ENCODE assay signal across 10 mouse cellular contexts in genomic region chr1:74302835-74303234, GRCm38 (mm10). TPM values are rescaled to one million over a fixed set of nuclear protein-coding genes. Genes with fewer than 3 reads are reported as not detected.
DNase-seq lines count a peak whose midpoint lies in the region; ATAC-seq lines count a peak whose summit lies in the region.
"Had no signal": no experiment of that assay in that cellular context is flagged by ENCODE, and none has a peak within 500 bp of the region (broad histone marks: within the 10 kb centered on the region; RNA-seq: fewer than 3 reads in every experiment).

No protein-coding gene starts in this region.

- peak overlapping the region; percentile 65 for H3K4me3 ChIP-seq in heart, embryonic 13.5 days
- peak overlapping the region; percentile 96 for H3K4me3 ChIP-seq in megakaryocyte, embryonic 14.5 days (replicated peaks)
- H3K4me3 ChIP-seq in intestine, embryonic 15.5 days (replicated peaks), result peak overlapping the region; percentile 61
- peak overlapping the region; percentile 75 for H3K4me3 ChIP-seq in stomach, embryonic 15.5 days (replicated peaks)

- WGBS in heart, embryonic 13.5 days, result 74% methylated on average over 2 of the region's 2 CpGs
- WGBS in intestine, embryonic 15.5 days, result 68% methylated on average over 2 of the region's 2 CpGs
- WGBS in stomach, embryonic 15.5 days, result 76% methylated on average over 2 of the region's 2 CpGs

- H3K4me1 ChIP-seq in heart, embryonic 13.5 days, result peaks cover 72% of the 10 kb centered on the region
- H3K4me1 ChIP-seq in megakaryocyte, embryonic 14.5 days, result peaks cover 78% of the 10 kb centered on the region
- H3K4me1 ChIP-seq in intestine, embryonic 15.5 days (replicated peaks), result peaks cover 50% of the 10 kb centered on the region
- peaks cover 32% of the 10 kb centered on the region for H3K4me1 ChIP-seq in stomach, embryonic 15.5 days

- H3K27me3 ChIP-seq in heart, embryonic 13.5 days (replicated peaks), result no peaks in the 10 kb centered on the region
- H3K27me3 ChIP-seq in megakaryocyte, embryonic 14.5 days (replicated peaks), result no peaks in the 10 kb centered on the region
- no peaks in the 10 kb centered on the region for H3K27me3 ChIP-seq in intestine, embryonic 15.5 days (replicated peaks)
- no peaks in the 10 kb centered on the region for H3K27me3 ChIP-seq in stomach, embryonic 15.5 days (replicated peaks)

- intact Hi-C loops in heart, postnatal 10 days (cut with DNase I), result no loop called here

- H3K36me3 ChIP-seq in heart, embryonic 13.5 days, result peaks cover 4% of the 10 kb centered on the region
- H3K36me3 ChIP-seq in megakaryocyte, embryonic 14.5 days (replicated peaks; ENCODE audit: low read length), result peaks cover 50% of the 10 kb centered on the region
- peaks cover 4% of the 10 kb centered on the region; the same call in 1 of the 2 replicates for H3K36me3 ChIP-seq in intestine, embryonic 15.5 days
- H3K36me3 ChIP-seq in stomach, embryonic 15.5 days, result no peaks in the 10 kb centered on the region
- H3K36me3 ChIP-seq: midbrain, embryonic 13.5 days had no signal

- no peaks in the 10 kb centered on the region for H3K9me3 ChIP-seq in heart, embryonic 13.5 days
- peaks cover 5% of the 10 kb centered on the region for H3K9me3 ChIP-seq in megakaryocyte, embryonic 14.5 days
- H3K9me3 ChIP-seq in intestine, embryonic 15.5 days, result no peaks in the 10 kb centered on the region
- no peaks in the 10 kb centered on the region for H3K9me3 ChIP-seq in stomach, embryonic 15.5 days
- H3K9me3 ChIP-seq: midbrain, embryonic 13.5 days had no signal

- no peak for ATAC-seq in heart, embryonic 13.5 days (ENCODE audit: extremely low read depth, insufficient number of reproducible peaks, low FRiP score, low TSS enrichment)
- no peak for ATAC-seq in megakaryocyte, adult 5-6 weeks (ENCODE audit: poor library complexity, severe bottlenecking)
- no peak for ATAC-seq in intestine, embryonic 15.5 days
- ATAC-seq in stomach, embryonic 15.5 days (ENCODE audit: insufficient read depth, low FRiP score, low read depth), result no peak

- DNase-seq in heart, postnatal 10 days, result no peak
- DNase-seq in urinary bladder, postnatal 25 days (ENCODE audit: low spot score), result no peak
- no peak for DNase-seq in right cerebral cortex, postnatal 4 days

- peak overlapping the region; percentile 73 for H3K4me2 ChIP-seq in heart, embryonic 13.5 days
- peak overlapping the region; percentile 71 for H3K4me2 ChIP-seq in intestine, embryonic 15.5 days (replicated peaks)
- H3K4me2 ChIP-seq in stomach, embryonic 15.5 days, result peak overlapping the region; percentile 69

- peak overlapping the region; percentile 88 for H3K9ac ChIP-seq in heart, embryonic 13.5 days
- H3K9ac ChIP-seq in intestine, embryonic 15.5 days, result peak overlapping the region; percentile 34; the same call in 1 of the 2 replicates
- no peak overlapping the region for H3K9ac ChIP-seq in stomach, embryonic 15.5 days

- peak overlapping the region; percentile 88 for H3K27ac ChIP-seq in heart, embryonic 13.5 days (replicated peaks)
- peak overlapping the region; percentile 11; the same call in 1 of the 2 replicates for H3K27ac ChIP-seq in intestine, embryonic 15.5 days
- 0 out of 2 replicates have a peak overlapping the region, but pooled peaks have one; percentile 35 for H3K27ac ChIP-seq in stomach, embryonic 15.5 days
- H3K27ac ChIP-seq: midbrain, embryonic 13.5 days had no signal

RNA-seq across cellular contexts. Expression of gene Tmbim1, which starts 2.6 kb away (rescaled TPM):
- polyA plus RNA-seq in heart, embryonic 13.5 days (2015; fragmentation: Nextera tagmentation; extraction: Ambion mirVana), result 42.0 and 42.7 TPM in 2 replicates
- total RNA-seq in heart, postnatal 10 days (2021), result 10 to 100 TPM; 43.2 to 45.8 TPM
- 128 and 140 TPM in 2 replicates for polyA plus RNA-seq in megakaryocyte, embryonic 14.5 days (2012; ENCODE audit: insufficient read depth, low replicate concordance)
- total RNA-seq in megakaryocyte, adult 5-6 weeks (2015), result 13.6 and 15.5 TPM in 2 replicates
- total RNA-seq in megakaryocyte, adult 5-6 weeks (2017), result 11.3 and 13.8 TPM in 2 replicates
- polyA plus RNA-seq in intestine, embryonic 15.5 days (2015; fragmentation: Nextera tagmentation; extraction: Ambion mirVana), result 54.9 and 64.3 TPM in 2 replicates
- 68.3 and 73.4 TPM in 2 replicates for polyA plus RNA-seq in stomach, embryonic 15.5 days (2015; fragmentation: Nextera tagmentation; extraction: Ambion mirVana)

RNA-seq across cellular contexts. Expression of gene Pnkd, which starts 18.1 kb away (rescaled TPM):
- 227 and 252 TPM in 2 replicates for polyA plus RNA-seq in heart, embryonic 13.5 days (2015; fragmentation: Nextera tagmentation; extraction: Ambion mirVana)
- 100 to 1,000 TPM; 205 to 211 TPM for total RNA-seq in heart, postnatal 10 days (2021)
- 113 and 116 TPM in 2 replicates for polyA plus RNA-seq in megakaryocyte, embryonic 14.5 days (2012; ENCODE audit: insufficient read depth, low replicate concordance)
- total RNA-seq in megakaryocyte, adult 5-6 weeks (2015), result 23.5 and 23.6 TPM in 2 replicates
- 7.7 and 8.9 TPM in 2 replicates for total RNA-seq in megakaryocyte, adult 5-6 weeks (2017)
- polyA plus RNA-seq in intestine, embryonic 15.5 days (2015; fragmentation: Nextera tagmentation; extraction: Ambion mirVana), result 120 and 127 TPM in 2 replicates
- polyA plus RNA-seq in stomach, embryonic 15.5 days (2015; fragmentation: Nextera tagmentation; extraction: Ambion mirVana), result 117 and 124 TPM in 2 replicates

RNA-seq across cellular contexts. Expression of gene Aamp, which starts 18.3 kb away (rescaled TPM):
- 164 and 188 TPM in 2 replicates for polyA plus RNA-seq in heart, embryonic 13.5 days (2015; fragmentation: Nextera tagmentation; extraction: Ambion mirVana)
- total RNA-seq in heart, postnatal 10 days (2021), result 100 to 1,000 TPM; 103 to 109 TPM
- polyA plus RNA-seq in megakaryocyte, embryonic 14.5 days (2012; ENCODE audit: insufficient read depth, low replicate concordance), result 180 and 228 TPM in 2 replicates
- 27.8 and 33.6 TPM in 2 replicates for total RNA-seq in megakaryocyte, adult 5-6 weeks (2015)
- 48.2 and 59.5 TPM in 2 replicates for total RNA-seq in megakaryocyte, adult 5-6 weeks (2017)
- polyA plus RNA-seq in intestine, embryonic 15.5 days (2015; fragmentation: Nextera tagmentation; extraction: Ambion mirVana), result 225 and 244 TPM in 2 replicates
- 229 and 235 TPM in 2 replicates for polyA plus RNA-seq in stomach, embryonic 15.5 days (2015; fragmentation: Nextera tagmentation; extraction: Ambion mirVana)

RNA-seq across cellular contexts. Expression of gene Gpbar1, which starts 24.5 kb away (rescaled TPM):
- 0.36 and 0.64 TPM in 2 replicates for polyA plus RNA-seq in heart, embryonic 13.5 days (2015; fragmentation: Nextera tagmentation; extraction: Ambion mirVana)
- total RNA-seq in heart, postnatal 10 days (2021), result not detected
- polyA plus RNA-seq in megakaryocyte, embryonic 14.5 days (2012; ENCODE audit: insufficient read depth, low replicate concordance), result 0.28 TPM in 1 of 2 replicates, not detected in the other
- not detected in 2 replicates for total RNA-seq in megakaryocyte, adult 5-6 weeks (2015)
- total RNA-seq in megakaryocyte, adult 5-6 weeks (2017), result not detected in 2 replicates
- polyA plus RNA-seq in intestine, embryonic 15.5 days (2015; fragmentation: Nextera tagmentation; extraction: Ambion mirVana), result 3.1 and 3.3 TPM in 2 replicates
- polyA plus RNA-seq in stomach, embryonic 15.5 days (2015; fragmentation: Nextera tagmentation; extraction: Ambion mirVana), result 1.1 and 1.3 TPM in 2 replicates
- total RNA-seq: MEL had no signal

RNA-seq across cellular contexts. Expression of gene Catip, which starts 59.1 kb away (rescaled TPM):
- polyA plus RNA-seq in heart, embryonic 13.5 days (2015; fragmentation: Nextera tagmentation; extraction: Ambion mirVana), result 0.33 and 0.38 TPM in 2 replicates
- under 1 TPM; 0.29 to 0.45 TPM for total RNA-seq in heart, postnatal 10 days (2021)
- polyA plus RNA-seq in megakaryocyte, embryonic 14.5 days (2012; ENCODE audit: insufficient read depth, low replicate concordance), result 0.59 TPM in 1 of 2 replicates, not detected in the other
- 0.07 TPM in 1 of 2 replicates, not detected in the other for total RNA-seq in megakaryocyte, adult 5-6 weeks (2015)
- total RNA-seq in megakaryocyte, adult 5-6 weeks (2017), result 0.26 TPM in 1 of 2 replicates, not detected in the other
- 0.39 and 0.53 TPM in 2 replicates for polyA plus RNA-seq in intestine, embryonic 15.5 days (2015; fragmentation: Nextera tagmentation; extraction: Ambion mirVana)
- polyA plus RNA-seq in stomach, embryonic 15.5 days (2015; fragmentation: Nextera tagmentation; extraction: Ambion mirVana), result 0.53 and 0.55 TPM in 2 replicates

Comparison
In these comparisons a context has a peak if more than half of its experiments do, and no peak if none do; other contexts are left out.
1. H3K27ac ChIP-seq: peak in every context shown above with its lines; median percentile 88 in heart, embryonic 13.5 days; 35 in stomach, embryonic 15.5 days; 11 in intestine, embryonic 15.5 days.